Mouse (Mus musculus) forebrain, embryonic 16.5 days (tissue): ENCODE data around the gene Ppp1r35. TPM values are rescaled to one million over a fixed set of nuclear protein-coding genes. Genes with fewer than 3 reads are reported as not detected.

ENCODE experiments used
- ATAC-seq: fragments of 200-750 bp; cut with Nextera tagmentation; 2 replicates; pipeline ENCODE4 v1.8.0; 2017; ENCODE audit warnings: mild to moderate bottlenecking, moderate library complexity
- H3K27ac ChIP-seq: fragments of 300-500 bp; sonication (generic); 2 replicates; pipeline ENCODE4 v1.5.1; 2014; ENCODE audit warnings: low read length, control low read depth
- H3K27me3 ChIP-seq: fragments of 300-500 bp; sonication (generic); replicated peaks from 2 replicates; pipeline ENCODE4 v1.6.1; 2014; ENCODE audit warnings: low read length; ENCODE audit not compliant: control insufficient read depth, insufficient read depth
- H3K36me3 ChIP-seq: fragments of 300-500 bp; sonication (generic); 2 replicates; pipeline ENCODE4 v1.6.1; 2014; ENCODE audit not compliant: control insufficient read depth, insufficient read depth
- H3K4me1 ChIP-seq: fragments of 300-500 bp; sonication (generic); replicated peaks from 2 replicates; pipeline ENCODE4 v1.6.1; 2014; ENCODE audit warnings: low read length; ENCODE audit not compliant: control insufficient read depth, insufficient read depth
- H3K4me2 ChIP-seq: fragments of 300-500 bp; sonication (generic); 2 replicates; pipeline ENCODE4 v1.6.1; 2014; ENCODE audit warnings: mild to moderate bottlenecking, low read length, control low read depth
- H3K4me3 ChIP-seq: fragments of 300-500 bp; sonication (generic); replicated peaks from 2 replicates; pipeline ENCODE4 v1.5.1; 2014; ENCODE audit warnings: mild to moderate bottlenecking, low read length, control low read depth
- H3K9ac ChIP-seq: fragments of 300-500 bp; sonication (generic); replicated peaks from 2 replicates; pipeline ENCODE4 v1.6.1; 2014; ENCODE audit warnings: low read depth, low read length, control low read depth
- H3K9me3 ChIP-seq: fragments of 300-500 bp; sonication (generic); 2 replicates; pipeline ENCODE4 v1.6.1; 2016; ENCODE audit warnings: low read length; ENCODE audit not compliant: control insufficient read depth
- WGBS: fragments of 180-500 bp; shearing (Covaris S2); extraction: QIAGEN DNeasy Blood & Tissue Kit; methylation state at CpG from one replicate; pipeline ENCODE4 v1.1.7; 2014; 5-methylcytosine and 5-hydroxymethylcytosine counted together
- polyA plus RNA-seq: library from polyadenylated mRNA; unstranded; fragments of >200 nt; fragmentation: Nextera tagmentation; extraction: Ambion mirVana; gene quantifications from 2 replicates; pipeline ENCODE4 v1.2.1, GENCODE M21; 2015

Gene Ppp1r35
- polyA plus RNA-seq, 1 experiment from 2014 or later: 34.4 TPM

DNA sequence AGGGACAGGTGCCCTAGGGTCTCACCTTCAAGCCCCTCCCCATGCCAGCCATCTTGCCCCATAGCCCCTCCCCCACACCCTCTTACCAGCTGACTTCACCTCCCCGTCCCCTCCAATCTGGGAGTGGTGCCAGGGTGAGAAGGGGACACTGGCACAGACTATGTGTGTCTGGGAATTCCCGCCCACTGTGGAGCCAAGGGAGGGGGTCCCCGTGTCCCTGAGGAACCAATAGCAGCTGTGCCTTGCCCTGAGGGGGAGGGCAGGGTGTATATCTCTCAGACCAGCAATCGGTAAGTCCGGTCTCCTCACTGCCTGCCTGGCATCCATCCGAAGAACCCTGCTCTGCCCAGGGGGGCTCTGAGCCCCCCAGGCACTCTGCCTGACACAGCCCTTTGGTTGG, 20.8 kb upstream of the Ppp1r35 start:
- peak; percentile 45; the same call in 1 of the 2 replicates for ATAC-seq
- Histone ChIP-seq H3K27me3 (no peaks in the 10 kb centered on the region), H3K4me2 (peak overlapping the region; percentile 17; the same call in 1 of the 2 replicates), H3K36me3 (no peaks in the 10 kb centered on the region), H3K9me3 (no peaks in the 10 kb centered on the region), H3K9ac (peak overlapping the region; percentile 19; the same call in 1 of the 2 replicates), H3K27ac (no peak overlapping the region), H3K4me3 (no peak overlapping the region), H3K4me1 (peaks cover 40% of the 10 kb centered on the region)
- 42% methylated on average over 6 of the region's 6 CpGs for WGBS

DNA sequence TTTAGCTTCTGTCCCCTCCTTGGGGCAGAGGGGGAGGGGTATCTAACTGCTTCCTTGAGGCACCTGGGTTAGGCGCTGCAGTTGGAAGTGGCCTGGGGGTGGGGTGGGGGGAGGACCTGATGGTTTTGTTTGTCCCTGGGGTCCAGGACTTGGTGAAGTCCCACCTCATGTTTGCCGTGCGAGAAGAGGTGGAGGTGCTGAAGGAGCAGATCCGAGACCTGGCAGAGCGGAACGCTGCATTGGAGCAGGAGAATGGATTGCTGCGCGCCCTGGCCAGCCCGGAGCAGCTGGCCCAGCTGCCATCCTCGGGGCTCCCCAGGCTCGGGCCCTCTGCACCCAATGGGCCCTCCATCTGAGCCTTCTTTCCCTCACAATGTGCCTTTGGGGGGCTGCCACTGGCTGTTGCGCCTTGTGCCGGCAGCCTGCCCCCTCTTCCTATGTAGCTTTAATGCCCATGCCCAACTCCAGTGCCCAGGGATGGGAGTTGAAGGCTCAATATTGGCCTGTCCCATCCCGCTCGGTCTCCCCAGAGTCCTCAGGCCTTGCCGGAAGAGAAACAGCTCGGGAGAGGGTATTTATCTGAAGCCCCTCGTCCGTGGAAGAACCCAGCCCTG, 19.6 kb upstream of the Ppp1r35 start:
- 81% methylated on average over 19 of the region's 19 CpGs for WGBS
- H3K4me2 ChIP-seq: no peak overlapping the region
- H3K4me1 ChIP-seq: peaks cover 40% of the 10 kb centered on the region
- no peak overlapping the region for H3K4me3 ChIP-seq
- peak overlapping the region; percentile 25 for H3K27ac ChIP-seq
- ATAC-seq: no peak
- H3K27me3 ChIP-seq: no peaks in the 10 kb centered on the region
- no peaks in the 10 kb centered on the region for H3K36me3 ChIP-seq
- H3K9me3 ChIP-seq: no peaks in the 10 kb centered on the region
- H3K9ac ChIP-seq: no peak overlapping the region

DNA sequence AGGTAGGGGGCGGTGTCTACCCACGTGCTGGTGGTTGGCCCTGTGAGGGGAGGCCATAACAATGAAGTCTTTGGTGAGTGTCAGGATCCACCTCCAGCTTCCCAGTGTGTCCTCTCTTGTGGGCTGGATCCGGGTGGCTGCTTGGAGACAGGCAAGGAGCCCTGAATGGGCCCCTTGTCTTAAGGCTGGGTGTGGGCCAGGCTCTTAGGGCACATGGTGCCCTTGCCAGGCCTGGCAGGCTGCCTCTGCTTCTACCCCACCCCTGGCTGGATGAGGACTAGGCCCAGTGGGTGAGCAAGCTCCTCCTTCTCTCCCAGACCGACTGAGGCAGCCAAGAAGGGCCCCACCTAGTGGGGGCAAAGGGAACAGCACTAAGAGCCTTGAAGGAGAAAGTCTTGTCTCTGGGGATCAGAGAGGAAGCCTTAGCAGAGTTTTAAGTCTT, 18.7 kb upstream of the Ppp1r35 start:
- H3K36me3 ChIP-seq: no peaks in the 10 kb centered on the region
- H3K9ac ChIP-seq: no peak overlapping the region
- no peaks in the 10 kb centered on the region for H3K9me3 ChIP-seq
- H3K4me2 ChIP-seq: no peak overlapping the region
- peaks cover 40% of the 10 kb centered on the region for H3K4me1 ChIP-seq
- WGBS: 12% methylated on average over 4 of the region's 4 CpGs
- peak; percentile 86 for ATAC-seq
- peak overlapping the region; percentile 30; the same call in 1 of the 2 replicates for H3K27ac ChIP-seq
- H3K4me3 ChIP-seq: no peak overlapping the region
- no peaks in the 10 kb centered on the region for H3K27me3 ChIP-seq

DNA sequence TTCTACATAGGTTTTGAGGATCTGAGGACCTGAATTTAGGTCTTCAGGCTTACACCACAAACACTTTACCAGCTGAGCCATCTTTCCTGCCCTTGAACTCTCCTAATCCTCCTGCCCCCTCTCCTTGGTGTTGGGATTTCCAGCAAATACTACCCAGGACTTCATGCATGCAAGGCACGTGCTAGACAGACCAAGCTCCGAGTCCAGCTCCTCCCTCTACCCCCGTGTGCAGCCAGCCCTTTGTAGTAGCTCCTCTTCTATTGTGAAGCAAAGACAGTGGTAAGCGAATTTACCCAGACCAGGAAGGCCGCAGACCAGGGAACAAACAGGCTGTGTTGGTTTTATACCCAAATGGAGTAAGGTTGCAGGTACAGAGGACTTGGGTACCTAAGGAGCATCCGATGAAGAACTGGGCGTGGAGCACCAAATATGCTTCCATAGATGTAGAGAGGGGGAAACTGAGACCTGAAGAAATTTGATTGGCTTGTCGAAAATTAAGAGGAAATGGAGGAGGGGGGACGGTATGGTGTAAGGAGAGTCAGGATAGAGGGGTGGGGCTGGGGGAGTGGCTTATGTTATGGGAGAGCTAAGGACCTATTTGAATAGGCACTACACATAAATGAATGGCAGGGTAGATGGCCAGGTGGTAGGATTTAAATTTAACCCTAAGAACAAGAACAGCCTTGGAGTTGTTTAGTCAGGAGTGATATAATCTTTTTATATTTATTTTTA, 13.9 kb upstream of the Ppp1r35 start:
- Histone ChIP-seq H3K4me3 (no peak overlapping the region), H3K36me3 (no peaks in the 10 kb centered on the region), H3K27ac (no peak overlapping the region), H3K4me2 (no peak overlapping the region), H3K27me3 (no peaks in the 10 kb centered on the region), H3K9ac (no peak overlapping the region), H3K4me1 (peaks cover under 1% of the 10 kb centered on the region; the same call in 1 of the 2 replicates), H3K9me3 (peaks cover 2% of the 10 kb centered on the region; the same call in 1 of the 2 replicates)
- WGBS: 54% methylated on average over 9 of the region's 9 CpGs
- no peak for ATAC-seq

DNA sequence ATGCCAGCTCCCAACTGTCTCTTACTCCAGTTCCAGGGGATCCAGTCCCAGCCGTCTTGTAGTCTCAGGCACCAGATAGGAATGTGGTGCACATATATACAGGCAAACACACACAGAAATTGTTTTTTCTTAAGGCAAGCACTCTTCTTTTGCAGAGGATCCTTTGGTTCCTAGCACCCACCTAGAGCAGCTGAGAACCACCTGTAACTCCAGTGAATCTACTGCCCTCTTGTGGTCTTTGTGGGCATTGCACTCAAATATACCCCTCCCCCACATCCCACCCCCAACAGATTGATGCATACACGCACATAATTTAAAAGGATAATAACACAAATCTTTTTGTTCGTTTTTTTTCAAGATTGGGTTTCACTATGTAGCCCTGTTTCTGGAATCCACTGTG, 12.4 kb upstream of the Ppp1r35 start:
- Histone ChIP-seq H3K36me3 (no peaks in the 10 kb centered on the region), H3K27ac (no peak overlapping the region), H3K4me2 (no peak overlapping the region), H3K4me1 (no peaks in the 10 kb centered on the region), H3K4me3 (no peak overlapping the region), H3K9ac (no peak overlapping the region), H3K9me3 (peaks cover 2% of the 10 kb centered on the region; the same call in 1 of the 2 replicates), H3K27me3 (no peaks in the 10 kb centered on the region)
- ATAC-seq: no peak
- WGBS: 57% methylated on average over 3 of the region's 3 CpGs

DNA sequence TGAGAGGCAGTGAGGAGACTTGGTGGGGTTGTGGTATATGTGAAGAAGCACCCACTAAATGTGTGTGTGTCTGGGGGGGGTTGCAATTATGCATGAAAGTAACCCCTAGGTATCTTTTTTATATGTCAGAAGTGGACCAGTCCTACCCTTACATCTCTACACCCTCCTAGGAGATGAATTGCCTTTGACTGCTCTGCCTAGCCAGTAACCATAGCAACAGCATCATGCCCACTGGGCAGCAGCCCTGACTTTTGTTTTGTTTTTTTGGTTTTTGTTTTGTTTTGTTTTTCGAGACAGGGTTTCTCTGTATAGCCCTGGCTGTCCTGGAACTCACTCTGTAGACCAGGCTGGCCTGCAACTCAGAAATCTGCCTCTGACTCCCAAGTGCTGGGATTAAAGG, 10.2 kb upstream of the Ppp1r35 start:
- WGBS: 14% methylated on average over 1 of the region's 1 CpGs
- Histone ChIP-seq H3K4me2 (no peak overlapping the region), H3K27me3 (no peaks in the 10 kb centered on the region), H3K4me3 (no peak overlapping the region), H3K4me1 (no peaks in the 10 kb centered on the region), H3K9me3 (peaks cover 2% of the 10 kb centered on the region; the same call in 1 of the 2 replicates), H3K27ac (no peak overlapping the region), H3K9ac (no peak overlapping the region), H3K36me3 (no peaks in the 10 kb centered on the region)
- ATAC-seq: no peak

DNA sequence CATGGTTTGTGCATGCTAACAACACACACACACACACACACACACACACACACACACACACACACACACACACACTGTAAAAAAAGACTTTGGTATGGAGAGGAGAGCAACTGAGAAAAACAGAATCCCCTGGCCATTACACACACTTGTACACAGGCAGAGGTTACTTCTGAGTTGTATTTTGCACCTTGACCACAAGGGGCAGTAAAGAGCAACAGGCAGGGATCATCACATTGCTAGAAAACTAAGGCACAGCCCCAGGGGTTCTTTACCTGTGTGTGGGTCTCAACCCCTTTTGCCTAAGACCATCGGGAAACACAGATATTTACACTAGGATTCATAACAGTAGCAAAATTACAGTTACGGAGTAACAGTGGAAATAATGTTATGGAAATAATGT, 7.9 kb upstream of the Ppp1r35 start:
- no peaks in the 10 kb centered on the region for H3K36me3 ChIP-seq
- no peak overlapping the region for H3K9ac ChIP-seq
- 0 out of 2 replicates have a peak, but pooled peaks have one; percentile 36 for ATAC-seq
- H3K27me3 ChIP-seq: no peaks in the 10 kb centered on the region
- H3K4me1 ChIP-seq: no peaks in the 10 kb centered on the region
- no peak overlapping the region for H3K27ac ChIP-seq
- H3K4me3 ChIP-seq: no peak overlapping the region
- peaks cover 2% of the 10 kb centered on the region; the same call in 1 of the 2 replicates for H3K9me3 ChIP-seq
- H3K4me2 ChIP-seq: no peak overlapping the region
- 47% methylated on average over 2 of the region's 2 CpGs for WGBS

DNA sequence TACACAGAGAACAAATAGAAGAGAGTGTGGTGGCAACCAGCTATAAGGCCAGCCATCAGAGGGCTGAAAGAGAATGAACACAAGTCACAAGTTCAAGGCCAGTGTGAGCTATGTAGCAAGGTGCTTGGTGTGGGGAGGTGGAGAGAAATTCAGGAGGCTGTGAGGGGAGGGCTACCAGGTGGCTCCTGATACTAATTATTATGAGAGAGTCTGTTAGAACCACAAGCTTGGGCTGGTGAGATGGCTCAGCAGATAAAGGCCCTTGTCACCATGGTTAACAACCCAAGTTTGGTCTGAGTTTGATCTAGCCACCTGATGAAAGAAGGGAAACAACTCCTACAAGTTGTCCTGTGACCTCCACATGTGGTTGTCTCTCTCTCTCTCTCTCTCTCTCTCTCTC, 5.9 kb upstream of the Ppp1r35 start:
- Histone ChIP-seq H3K36me3 (no peaks in the 10 kb centered on the region), H3K4me1 (no peaks in the 10 kb centered on the region; the same call in 1 of the 2 replicates), H3K9ac (no peak overlapping the region), H3K27me3 (no peaks in the 10 kb centered on the region), H3K9me3 (no peaks in the 10 kb centered on the region), H3K4me2 (no peak overlapping the region), H3K4me3 (no peak overlapping the region), H3K27ac (no peak overlapping the region)
- ATAC-seq: no peak

DNA sequence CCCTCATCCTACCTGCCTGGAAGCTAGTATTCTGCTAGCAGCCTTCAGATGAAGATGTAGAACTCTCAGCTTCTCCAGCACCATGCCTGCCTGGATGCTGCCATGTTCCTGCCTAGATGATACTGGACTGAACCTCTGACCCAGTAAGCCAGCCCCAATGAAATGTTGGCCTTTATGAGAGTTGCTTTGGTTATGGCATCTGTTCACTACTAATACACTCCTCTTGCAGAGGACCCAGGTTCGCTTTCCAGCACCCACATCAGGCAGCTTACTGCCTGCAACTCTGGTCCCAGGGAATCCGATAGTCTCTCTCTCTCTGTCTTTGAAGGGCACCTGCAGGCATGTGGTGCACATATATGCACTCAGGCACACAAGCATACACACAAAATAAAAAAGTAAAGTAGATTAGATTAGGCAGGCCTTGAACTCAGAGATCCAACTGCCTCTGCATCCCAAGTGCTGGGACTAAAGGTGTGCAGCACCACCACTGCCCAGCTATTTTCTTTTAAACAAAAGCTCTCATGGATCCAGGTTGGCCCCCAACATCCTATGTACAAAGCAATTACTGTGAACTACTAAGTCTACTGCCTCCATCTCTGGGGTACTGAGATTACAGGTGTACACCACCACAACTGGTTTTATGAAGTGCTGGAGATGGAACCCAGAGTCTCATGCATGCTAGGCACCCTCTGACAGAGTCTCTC, 2.9 kb upstream of the Ppp1r35 start:
- Histone ChIP-seq H3K4me3 (no peak overlapping the region), H3K9me3 (no peaks in the 10 kb centered on the region), H3K27ac (no peak overlapping the region), H3K4me1 (peaks cover 16% of the 10 kb centered on the region), H3K9ac (no peak overlapping the region; the same call in 1 of the 2 replicates), H3K36me3 (peaks cover 4% of the 10 kb centered on the region; the same call in 1 of the 2 replicates), H3K27me3 (no peaks in the 10 kb centered on the region), H3K4me2 (no peak overlapping the region)
- ATAC-seq: no peak
- WGBS: 83% methylated on average over 2 of the region's 2 CpGs
